Mouse (Mus musculus): ENCODE measurements at regions not wholly inside any gene's neighbourhood (a gene's known extent, or its start where the extent isn't known, plus 50 kb on each side); places are given as distances from the start of the nearest gene placed in this dataset.

DNA sequence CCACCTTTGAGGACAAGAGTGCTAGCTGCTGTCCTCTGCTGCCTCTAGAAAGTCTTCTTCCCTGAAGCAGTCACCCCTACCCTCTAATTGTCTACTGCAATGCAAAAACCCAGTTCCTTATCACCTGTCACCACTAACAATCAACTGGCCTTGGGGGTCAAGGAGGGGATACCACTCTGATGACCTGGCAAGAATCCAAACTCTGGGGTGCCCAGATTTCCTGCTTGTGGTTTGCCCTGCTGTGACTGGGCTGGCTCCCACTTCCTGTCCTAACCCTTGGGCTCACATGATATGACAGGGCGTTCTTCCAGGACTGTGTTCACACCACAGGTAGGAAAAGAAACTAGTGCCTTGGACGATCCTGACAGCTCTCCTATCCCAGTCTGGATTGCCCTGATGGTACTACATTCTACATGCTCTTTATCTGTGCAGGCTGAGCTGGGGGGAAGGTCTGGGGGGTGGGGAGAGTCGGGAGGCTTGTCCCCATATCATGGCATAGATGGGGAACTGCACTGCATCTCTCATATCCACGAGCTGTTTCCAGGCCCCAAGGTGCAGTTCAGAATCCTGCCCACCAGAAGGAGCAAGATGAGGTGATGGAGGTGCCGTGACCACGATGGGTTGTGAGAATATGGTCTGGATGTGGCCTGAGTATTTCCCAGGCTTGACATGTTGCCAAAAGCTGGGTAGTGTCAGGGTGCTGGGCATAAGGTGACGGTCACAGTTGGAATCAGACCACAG lies 81.0 kb downstream of the Maf start:
- DNase-seq (ENCODE audit: low read depth, low spot score), result no peak

GRCm38 (mm10) chr8:115625072-115625471 lies 82.5 kb downstream of the Maf start:
- DNase-seq (ENCODE audit: low read depth, low spot score), result peak; percentile 45

- peak; percentile 72 for DNase-seq (ENCODE audit: low read depth, low spot score)
These were observed 89.4 kb downstream of the Maf start for GRCm38 (mm10) chr8:115618049-115618760.

GRCm38 (mm10) chr8:115616871-115617605 lies 90.6 kb downstream of the Maf start:
- DNase-seq (ENCODE audit: low read depth, low spot score), result peak; percentile 91

DNA sequence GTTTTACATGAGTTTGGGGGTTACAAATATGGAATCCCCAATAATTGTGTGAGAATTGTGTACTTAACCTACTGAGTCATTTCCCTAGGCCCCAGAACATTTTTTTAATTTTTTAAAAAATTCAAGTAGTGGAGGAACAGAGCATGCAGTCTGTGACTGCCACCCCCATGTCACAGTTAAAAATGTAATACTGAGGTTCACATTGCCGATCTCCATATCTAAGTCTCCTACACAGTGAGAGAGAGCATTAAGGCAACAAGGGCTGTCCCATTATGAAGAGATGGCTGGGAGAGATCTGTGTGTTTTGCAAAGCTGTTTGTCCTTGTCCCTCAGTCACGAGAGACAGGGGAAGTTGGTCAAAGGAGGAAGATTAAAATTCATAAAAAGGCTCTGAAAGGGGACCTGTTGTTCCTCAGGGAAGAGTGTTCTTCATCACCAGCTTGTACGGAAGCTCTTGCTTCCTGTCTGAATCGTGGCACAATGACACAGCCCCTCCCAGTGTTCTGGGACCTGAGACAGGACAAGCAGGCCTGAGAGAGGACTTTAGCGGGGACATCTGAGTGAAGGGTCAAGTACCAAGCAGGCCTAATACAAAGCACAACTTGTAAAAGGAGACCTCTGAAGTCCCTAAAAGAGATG lies 93.5 kb downstream of the Maf start:
- DNase-seq (ENCODE audit: low read depth, low spot score), result peak; percentile 36

GRCm38 (mm10) chr8:115612119-115612518 lies 95.5 kb downstream of the Maf start:
- DNase-seq (ENCODE audit: low read depth, low spot score), result peak; percentile 52

DNA sequence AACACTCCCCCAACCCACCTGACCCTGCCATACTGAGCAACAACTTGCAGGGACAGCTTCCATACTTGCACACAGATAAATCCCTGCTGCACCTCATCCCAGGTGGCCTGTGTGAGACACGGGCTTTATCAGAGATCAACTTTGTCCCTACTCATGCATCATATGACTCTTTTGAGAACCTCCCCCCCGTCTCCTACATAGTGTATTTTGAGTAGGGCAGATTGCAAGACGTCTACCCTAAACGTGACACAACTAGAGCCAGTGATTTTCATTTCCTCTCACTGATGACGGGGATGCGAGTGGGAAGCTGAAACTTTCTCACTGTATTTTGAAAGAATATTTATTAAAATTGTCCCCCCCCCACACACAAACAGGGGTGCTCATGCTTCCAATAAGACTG lies 107.8 kb downstream of the Maf start:
- DNase-seq (ENCODE audit: low read depth, low spot score), result no peak

DNA sequence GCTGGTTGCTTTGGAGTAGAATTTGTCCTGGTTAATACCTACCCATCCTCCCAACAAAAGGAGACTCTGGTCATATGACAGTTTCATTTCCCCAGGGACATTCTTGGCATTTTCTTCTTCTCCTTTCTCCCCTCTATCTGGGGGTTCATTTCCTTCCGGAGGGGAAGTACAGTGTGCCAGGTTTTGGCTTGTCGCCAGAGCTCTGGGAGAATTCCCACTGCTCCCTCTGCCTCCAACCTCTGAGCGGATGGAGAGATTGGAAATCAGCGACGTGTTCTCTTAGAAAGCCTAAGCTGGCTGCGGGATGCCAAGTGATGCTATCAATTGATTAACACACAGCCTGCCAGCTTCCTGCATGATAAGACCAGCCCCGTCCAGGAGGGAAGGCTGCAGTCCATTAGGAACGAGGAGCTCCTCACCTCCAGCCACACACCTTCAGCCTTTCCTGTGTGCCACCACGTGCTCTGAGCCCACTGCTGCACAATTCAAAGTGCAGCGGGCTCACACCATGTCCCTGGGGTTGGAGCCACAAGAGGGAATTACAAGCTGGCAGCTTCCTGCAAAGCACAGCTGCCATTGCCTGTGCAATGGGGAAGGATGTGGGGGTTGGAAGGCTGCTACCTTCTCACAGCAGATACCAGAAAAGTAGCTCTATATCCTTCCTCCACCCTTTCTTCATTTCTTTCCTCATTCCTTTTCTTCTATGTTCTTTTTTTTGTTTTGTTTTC lies 110.2 kb downstream of the Maf start:
- DNase-seq (ENCODE audit: low read depth, low spot score), result peak; percentile 55

DNA sequence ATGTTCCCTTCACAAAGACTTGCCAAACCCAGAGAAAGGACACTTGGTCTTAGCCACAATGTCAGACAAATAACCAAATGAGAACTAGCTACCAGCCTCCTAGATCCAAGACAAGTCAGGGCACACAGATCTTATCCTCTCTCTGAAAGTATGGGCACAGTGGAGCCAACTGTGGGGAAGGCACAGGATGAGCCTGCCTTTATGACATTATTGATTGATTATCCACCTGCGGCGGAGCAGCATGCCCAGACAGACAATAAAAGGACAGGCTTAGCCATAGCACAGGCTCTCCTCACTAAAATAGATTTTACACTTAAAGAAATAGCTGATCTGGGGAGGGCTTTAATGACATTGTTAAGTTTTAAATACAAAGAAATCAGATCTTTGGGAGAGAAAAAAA lies 117.9 kb downstream of the Maf start:
- no peak for DNase-seq (ENCODE audit: low read depth, low spot score)

- no peak for DNase-seq (ENCODE audit: low read depth, low spot score)
These were observed 118.5 kb downstream of the Maf start for GRCm38 (mm10) chr8:115589076-115589475.

GRCm38 (mm10) chr8:115584311-115584907 lies 123.2 kb downstream of the Maf start:
- no peak for DNase-seq (ENCODE audit: low read depth, low spot score)

GRCm38 (mm10) chr8:115583221-115583620 lies 124.4 kb downstream of the Maf start:
- no peak for DNase-seq (ENCODE audit: low read depth, low spot score)

DNA sequence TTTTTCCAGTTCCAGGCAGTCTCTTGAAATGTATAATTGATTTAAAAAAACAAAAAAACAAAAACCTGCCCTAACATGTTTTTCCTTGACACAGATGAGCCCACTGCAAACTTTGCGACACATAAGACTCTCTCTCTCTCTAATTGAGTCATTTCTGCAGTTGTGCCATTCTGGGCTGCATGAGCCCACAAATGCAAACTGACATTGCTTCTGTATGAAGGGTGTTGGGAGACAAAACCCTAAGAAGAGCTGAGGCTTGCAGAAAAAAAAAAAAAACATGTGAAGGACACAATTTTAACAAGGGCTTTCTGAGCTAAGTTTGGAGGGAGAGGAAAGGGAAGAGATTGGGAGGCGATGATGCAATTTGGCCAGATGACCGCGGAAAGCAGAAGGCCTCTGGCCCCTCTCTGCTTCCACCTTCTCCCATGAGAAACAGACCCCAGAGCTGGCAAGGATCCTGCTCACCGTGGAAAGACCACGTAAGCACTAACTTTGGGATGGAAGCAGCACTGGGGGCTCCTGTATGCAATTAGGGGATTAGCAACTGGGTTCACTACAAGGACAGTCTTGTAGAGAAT lies 125.6 kb downstream of the Maf start:
- DNase-seq (ENCODE audit: low read depth, low spot score), result peak; percentile 43

GRCm38 (mm10) chr8:115568394-115568793 lies 139.2 kb downstream of the Maf start:
- no peak for DNase-seq (ENCODE audit: low read depth, low spot score)

- no peak for DNase-seq (ENCODE audit: low read depth, low spot score)
These were observed 141.8 kb downstream of the Maf start for GRCm38 (mm10) chr8:115565768-115566167.

DNA sequence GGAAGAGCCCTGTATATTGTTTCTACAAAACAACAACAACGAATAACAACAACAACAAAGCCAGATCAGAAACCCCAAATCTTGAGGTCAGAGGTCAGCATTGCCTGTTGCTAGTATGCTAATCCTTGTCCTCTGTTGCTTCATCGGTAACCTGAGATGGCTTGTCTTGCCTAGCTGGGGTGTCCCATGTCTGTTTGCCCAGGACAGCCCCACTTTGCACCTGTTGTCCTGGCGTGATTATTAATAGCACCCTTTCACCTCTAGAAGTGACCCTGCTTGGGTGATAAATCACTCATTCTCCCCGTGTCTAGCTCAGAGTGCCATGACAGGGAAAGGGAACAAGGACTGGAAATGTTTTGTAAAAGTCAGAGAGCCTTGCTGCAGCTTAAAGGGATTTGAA lies 145.2 kb downstream of the Maf start:
- DNase-seq (ENCODE audit: low read depth, low spot score), result no peak

- no peak for DNase-seq (ENCODE audit: low read depth, low spot score)
These were observed 146.3 kb downstream of the Maf start for GRCm38 (mm10) chr8:115560985-115561916.

DNA sequence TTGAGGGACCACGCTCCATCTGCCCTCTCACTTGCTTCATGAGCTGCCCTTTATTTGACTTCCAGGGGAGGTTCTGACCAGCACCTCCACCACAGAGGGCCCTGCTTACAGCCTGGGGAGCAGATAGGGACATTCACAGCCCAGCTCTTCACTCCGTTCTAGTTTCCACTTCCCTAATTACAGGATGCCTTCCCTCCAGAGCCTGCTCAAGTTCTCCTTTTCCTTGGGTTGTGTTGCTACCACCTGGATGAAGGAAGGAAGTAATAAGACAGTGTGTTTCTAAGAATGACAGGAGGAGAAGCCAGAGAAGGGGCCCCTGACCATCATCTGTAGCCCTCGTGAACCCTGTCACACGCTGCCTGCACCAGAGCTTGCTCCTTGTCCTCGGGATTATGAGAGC lies 152.1 kb downstream of the Maf start:
- peak; percentile 41 for DNase-seq (ENCODE audit: low read depth, low spot score)

- DNase-seq (ENCODE audit: low read depth, low spot score), result peak; percentile 52
These were observed 153.4 kb downstream of the Maf start for GRCm38 (mm10) chr8:115554185-115554584.
